Mouse (Mus musculus): ENCODE results near the gene Mgarp.

The Mgarp gene

GRCm38 (mm10) chr3:51339378-51339733 lies 57.2 kb downstream of the Mgarp start:
- no peak for DNase-seq

Data from cerebellum, postnatal 14 days (tissue).